Mouse (Mus musculus): ENCODE data around the gene Cux2.

- TF ChIP-seq GATA1 (IDR thresholded peaks at IDR 0.05; ENCODE audit: borderline replicate concordance, low read length) (no peak), FLI1 (IDR thresholded peaks at IDR 0.05; ENCODE audit: low read length) (no peak)
These were observed 208.4 kb downstream of the Cux2 start for GRCm38 (mm10) chr5:121841516-121841915.
